Mouse (Mus musculus): ENCODE data around the gene Rbm10.

- TF ChIP-seq IRF4 (IDR thresholded peaks at IDR 0.05; ENCODE audit: low read depth, low read length) (no peak), EP300 (IDR thresholded peaks at IDR 0.05; ENCODE audit: low read length) (no peak), CTCF (conservative IDR thresholded peaks at IDR 0.05 in 1 of 2, IDR thresholded peaks at IDR 0.05 in 1 of 2; ENCODE audit: low read depth in 2 of 2, low read length in 2 of 2) (no peak), MAX (IDR thresholded peaks at IDR 0.05; ENCODE audit: low read length) (no peak), NRF1 (IDR thresholded peaks at IDR 0.05; ENCODE audit: low read depth, low read length) (no peak), TBP (conservative IDR thresholded peaks at IDR 0.05; ENCODE audit: low read depth, low read length) (no peak), ELF1 (IDR thresholded peaks at IDR 0.05; ENCODE audit: low read depth, low read length) (no peak), RAD21 (IDR thresholded peaks at IDR 0.05; ENCODE audit: low read depth, low read length) (no peak)
Measured at GRCm38 (mm10) chrX:20573927-20574326, 43.4 kb upstream of the Rbm10 start.

Data from CH12.LX (cell line).